In genomic region chr1:177686982-177687381, GRCm38 (mm10) we compare ENCODE assay signal across 16 mouse cellular contexts. TPM values are rescaled to one million over a fixed set of nuclear protein-coding genes. Genes with fewer than 3 reads are reported as not detected.
A peak's percentile ranks its signal among the peaks of the same experiment; 100 is the strongest.
DNase-seq lines count a peak whose midpoint lies in the region; ATAC-seq and TF ChIP-seq lines count a peak whose summit lies in the region.
"Had no signal": no experiment of that assay in that cellular context is flagged by ENCODE, and none has a peak within 500 bp of the region (broad histone marks: within the 10 kb centered on the region; RNA-seq: fewer than 3 reads in every experiment).

No protein-coding gene starts in this region.

- no peak overlapping the region for H3K4me3 ChIP-seq in kidney, adult 2 months (ENCODE audit: insufficient read depth, low read depth, low read length)
- H3K4me3 ChIP-seq in kidney, embryonic 15.5 days (replicated peaks), result no peak overlapping the region
- no peak overlapping the region for H3K4me3 ChIP-seq in cerebellum, adult 2 months (replicated peaks; ENCODE audit: insufficient read depth, low read depth, low read length)
- H3K4me3 ChIP-seq in hindbrain, embryonic 14.5 days (replicated peaks; ENCODE audit: low read length), result no peak overlapping the region
- H3K4me3 ChIP-seq: forebrain, embryonic 15.5 days; heart, embryonic 12.5 days; neural tube, embryonic 15.5 days had no signal

- DNase-seq in kidney, adult 2 months, result peak; percentile 62
- DNase-seq in cerebellum, adult 2 months, result peak; percentile 44 to 66
- DNase-seq in cerebellum, adult 9-10 months, result peak; percentile 68
- DNase-seq in kidney, postnatal 25 days, result peak; percentile 49 to 62
- no peak for DNase-seq in hindbrain, embryonic 14.5 days (ENCODE audit: low spot score)
- DNase-seq in c-Kit-positive CD71-positive TER-119-positive erythroid progenitor cells, embryonic 14.5 days (ENCODE audit: low spot score), result no peak
- DNase-seq: embryo, embryonic 11 days; lung, embryonic 14.5 days had no signal

- 54% methylated on average over 5 of the region's 5 CpGs for whole genome bisulfite sequencing in kidney, adult 2 months
- WGBS in kidney, embryonic 15.5 days, result 77% methylated on average over 5 of the region's 5 CpGs
- WGBS in cerebellum, adult 2 months, result 71% methylated on average over 5 of the region's 5 CpGs
- WGBS in hindbrain, embryonic 14.5 days, result 89% methylated on average over 5 of the region's 5 CpGs

- H3K27ac ChIP-seq in kidney, adult 2 months (ENCODE audit: insufficient read depth, low read depth, low read length), result no peak overlapping the region
- no peak overlapping the region for H3K27ac ChIP-seq in kidney, embryonic 15.5 days
- no peak overlapping the region for H3K27ac ChIP-seq in cerebellum, adult 2 months (ENCODE audit: insufficient read depth, low read length)
- H3K27ac ChIP-seq in hindbrain, embryonic 14.5 days, result no peak overlapping the region
- H3K27ac ChIP-seq: forebrain, embryonic 15.5 days; neural tube, embryonic 15.5 days had no signal

- H3K9me3 ChIP-seq in kidney, embryonic 15.5 days (replicated peaks), result no peaks in the 10 kb centered on the region
- no peaks in the 10 kb centered on the region for H3K9me3 ChIP-seq in hindbrain, embryonic 14.5 days (ENCODE audit: control insufficient read depth, low read length)
- H3K9me3 ChIP-seq: forebrain, embryonic 15.5 days; heart, embryonic 12.5 days; neural tube, embryonic 15.5 days had no signal

- TF ChIP-seq CTCF in kidney, adult 2 months (conservative IDR thresholded peaks at IDR 0.05; ENCODE audit: insufficient read depth, insufficient read length, low read depth, low read length), result no peak
- no peak for TF ChIP-seq CTCF in cerebellum, adult 2 months (IDR thresholded peaks at IDR 0.05; ENCODE audit: borderline replicate concordance, insufficient read depth, low read depth, low read length)

- no peak for TF ChIP-seq POLR2A in kidney, adult 2 months (IDR thresholded peaks at IDR 0.05; ENCODE audit: low read depth, low read length)
- TF ChIP-seq POLR2A in cerebellum, adult 2 months (IDR thresholded peaks at IDR 0.05; ENCODE audit: borderline replicate concordance, insufficient read depth, low read length), result no peak

- ATAC-seq in kidney, embryonic 15.5 days (replicated peaks; ENCODE audit: low FRiP score), result no peak
- no peak for ATAC-seq in hindbrain, embryonic 14.5 days (ENCODE audit: low FRiP score)
- ATAC-seq: forebrain, embryonic 15.5 days; inflammation-experienced regulatory T-cells, adult 6 months had no signal

- no peak overlapping the region for H3K4me2 ChIP-seq in kidney, embryonic 15.5 days
- H3K4me2 ChIP-seq in hindbrain, embryonic 14.5 days (replicated peaks), result no peak overlapping the region
- H3K4me2 ChIP-seq: forebrain, embryonic 15.5 days; heart, embryonic 12.5 days; lung, embryonic 14.5 days; neural tube, embryonic 15.5 days had no signal

- no peaks in the 10 kb centered on the region for H3K36me3 ChIP-seq in kidney, adult 2 months (ENCODE audit: control insufficient read depth, insufficient read depth, low read length)
- H3K36me3 ChIP-seq in kidney, embryonic 15.5 days, result no peaks in the 10 kb centered on the region
- no peaks in the 10 kb centered on the region for H3K36me3 ChIP-seq in hindbrain, embryonic 14.5 days (replicated peaks; ENCODE audit: control insufficient read depth, insufficient read depth)
- H3K36me3 ChIP-seq: forebrain, embryonic 15.5 days; heart, embryonic 12.5 days; neural tube, embryonic 15.5 days had no signal

- no peaks in the 10 kb centered on the region for H3K27me3 ChIP-seq in kidney, adult 2 months (replicated peaks; ENCODE audit: control insufficient read depth, insufficient read depth, low read length)
- H3K27me3 ChIP-seq in kidney, embryonic 15.5 days, result no peaks in the 10 kb centered on the region; the same call in 1 of the 2 replicates
- H3K27me3 ChIP-seq in cerebellum, adult 2 months (ENCODE audit: control insufficient read depth, insufficient read depth, low read length), result no peaks in the 10 kb centered on the region
- H3K27me3 ChIP-seq in hindbrain, embryonic 14.5 days (ENCODE audit: control insufficient read depth, insufficient read depth, low read length), result no peaks in the 10 kb centered on the region
- H3K27me3 ChIP-seq: CH12.LX; forebrain, embryonic 15.5 days; heart, embryonic 12.5 days; neural tube, embryonic 15.5 days had no signal

- H3K4me1 ChIP-seq in kidney, adult 2 months (ENCODE audit: control insufficient read depth, insufficient read depth, low read length), result no peaks in the 10 kb centered on the region
- H3K4me1 ChIP-seq in kidney, embryonic 15.5 days, result no peaks in the 10 kb centered on the region
- no peaks in the 10 kb centered on the region; the same call in 1 of the 2 replicates for H3K4me1 ChIP-seq in cerebellum, adult 2 months (ENCODE audit: control insufficient read depth, insufficient read depth, low read length)
- no peaks in the 10 kb centered on the region for H3K4me1 ChIP-seq in hindbrain, embryonic 14.5 days (replicated peaks; ENCODE audit: control insufficient read depth, insufficient read depth, low read length)
- H3K4me1 ChIP-seq: heart, embryonic 12.5 days had no signal

- no peak overlapping the region for H3K9ac ChIP-seq in kidney, embryonic 15.5 days
- no peak overlapping the region for H3K9ac ChIP-seq in hindbrain, embryonic 14.5 days
- H3K9ac ChIP-seq: forebrain, embryonic 15.5 days; heart, embryonic 12.5 days; lung, embryonic 14.5 days; neural tube, embryonic 15.5 days had no signal

RNA-seq across cellular contexts. Expression of gene 1700016C15Rik, which starts 42.6 kb away (rescaled TPM):
- 4.0 and 6.5 TPM in 2 replicates for polyA plus RNA-seq in kidney, adult 2 months (2012; rRNA removed)
- polyA plus RNA-seq in kidney, embryonic 15.5 days (2015; fragmentation: Nextera tagmentation; extraction: Ambion mirVana), result 0.21 TPM in 1 of 2 replicates, not detected in the other
- polyA plus RNA-seq in cerebellum, adult 2 months (2012; rRNA removed), result not detected in 2 replicates
- polyA plus RNA-seq in hindbrain, embryonic 14.5 days (2014; fragmentation: Nextera tagmentation; extraction: Ambion mirVana), result not detected in 2 replicates
- polyA plus RNA-seq: brain, embryonic 14.5 days; forebrain, embryonic 15.5 days; heart, embryonic 12.5 days; limb, embryonic 14.5 days; lung, embryonic 14.5 days; neural tube, embryonic 15.5 days had no signal

Comparison
In these comparisons a context has a peak if more than half of its experiments do, and no peak if none do; other contexts are left out.
1. DNase-seq: peak in kidney, adult 2 months (single experiment), cerebellum, adult 2 months (2 of 2), cerebellum, adult 9-10 months (single experiment) and kidney, postnatal 25 days (2 of 2); none in hindbrain, embryonic 14.5 days (single experiment) and c-Kit-positive CD71-positive TER-119-positive erythroid progenitor cells, embryonic 14.5 days (single experiment).